Mouse (Mus musculus) CH12.LX (cell line): Measurements from ENCODE around the gene Scgb2a2. TPM values are rescaled to one million over a fixed set of nuclear protein-coding genes. Genes with fewer than 3 reads are reported as not detected.

ENCODE experiments used
- DNase-seq: peaks from one replicate; pipeline ENCODE4 v3.0.0-alpha.2; 2013; ENCODE audit errors: extremely low read depth
- H3K27ac ChIP-seq: 2 replicates; pipeline ENCODE4 v1.5.1; 2012; ENCODE audit warnings: low read depth, mild to moderate bottlenecking, control low read depth, moderate library complexity; ENCODE audit not compliant: insufficient read depth
- H3K27me3 ChIP-seq: replicated peaks from 2 replicates; pipeline ENCODE3; 2012; ENCODE audit warnings: inconsistent platforms
- H3K36me3 ChIP-seq, 2 experiments: replicated peaks in 1 of 2; 2 replicates each; pipeline versions ENCODE3 to v1.6.1; 2012; ENCODE audit warnings: inconsistent platforms in 1 of 2, low read length in 1 of 2, mild to moderate bottlenecking in 1 of 2, mixed read lengths in 1 of 2, moderate library complexity in 1 of 2; ENCODE audit not compliant: control insufficient read depth in 1 of 2, insufficient read depth in 1 of 2
- H3K4me1 ChIP-seq, 2 experiments: 2 replicates each; pipeline ENCODE4 v1.6.1; 2012; ENCODE audit warnings: inconsistent platforms in 1 of 2, moderate library complexity in 1 of 2; ENCODE audit not compliant: insufficient read depth in 2 of 2, control insufficient read depth in 1 of 2
- H3K4me2 ChIP-seq: 2 replicates; pipeline ENCODE4 v1.6.1; 2012; ENCODE audit warnings: low read depth, mild to moderate bottlenecking, control low read depth; ENCODE audit not compliant: poor library complexity, insufficient read depth, severe bottlenecking
- H3K4me3 ChIP-seq, 3 experiments: fragments of 150-350 bp in 1 of 3; sonication (generic) in 1 of 3; replicated peaks in 1 of 3; 2 replicates each; pipeline versions ENCODE3 to v1.5.1; 2011 to 2012; ENCODE audit warnings: low read depth in 2 of 3, low read length in 2 of 3, mild to moderate bottlenecking in 2 of 3, moderate library complexity in 2 of 3, control low read depth in 1 of 3, improper control_type of control experiment in 1 of 3, inconsistent platforms in 1 of 3, mixed read lengths in 1 of 3; ENCODE audit not compliant: poor library complexity in 1 of 3
- H3K79me2 ChIP-seq: replicated peaks from 2 replicates; pipeline ENCODE4 v1.6.1; 2012; ENCODE audit warnings: mild to moderate bottlenecking, moderate library complexity; ENCODE audit not compliant: control insufficient read depth, poor library complexity, insufficient read depth, severe bottlenecking; ENCODE audit errors: extremely low read depth
- H3K9ac ChIP-seq: 2 replicates; pipeline ENCODE4 v1.6.1; 2012; ENCODE audit warnings: low read depth, mild to moderate bottlenecking, control low read depth, moderate library complexity; ENCODE audit not compliant: insufficient read depth
- H3K9me3 ChIP-seq: replicated peaks from 2 replicates; pipeline ENCODE3; 2012; ENCODE audit warnings: low read length, inconsistent platforms, mixed read lengths
- CHD2 ChIP-seq: IDR thresholded peaks from 2 replicates; pipeline ENCODE4 v1.6.1; 2011; ENCODE audit warnings: low read length, improper control_type of control experiment
- EP300 ChIP-seq: IDR thresholded peaks from 2 replicates; pipeline ENCODE4 v1.6.1; 2011; ENCODE audit warnings: low read length, improper control_type of control experiment
- ETS1 ChIP-seq: conservative IDR thresholded peaks from 2 replicates; pipeline ENCODE4 v1.6.1; 2012; ENCODE audit warnings: low read depth, mild to moderate bottlenecking, inconsistent platforms, low read length, improper control_type of control experiment, moderate library complexity
- MAZ ChIP-seq: IDR thresholded peaks from 2 replicates; pipeline ENCODE4 v1.6.1; 2012; ENCODE audit warnings: low read depth, mild to moderate bottlenecking, inconsistent platforms, low read length, improper control_type of control experiment, moderate library complexity
- NRF1 ChIP-seq: IDR thresholded peaks from 2 replicates; pipeline ENCODE4 v1.6.1; 2014; ENCODE audit warnings: low read depth, mild to moderate bottlenecking, inconsistent platforms, low read length, improper control_type of control experiment, moderate library complexity
- POLR2A ChIP-seq: IDR thresholded peaks from 2 replicates; pipeline ENCODE4 v1.6.1; 2011; ENCODE audit warnings: low read depth, mild to moderate bottlenecking, improper control_type of control experiment, low read length
- UBTF ChIP-seq: IDR thresholded peaks from 2 replicates; pipeline ENCODE4 v1.6.1; 2012; ENCODE audit warnings: low read depth, mild to moderate bottlenecking, inconsistent platforms, low read length, improper control_type of control experiment, moderate library complexity
- ZMIZ1 ChIP-seq: IDR thresholded peaks from 2 replicates; pipeline ENCODE4 v1.6.1; 2012; ENCODE audit warnings: low read depth, mild to moderate bottlenecking, inconsistent platforms, low read length, improper control_type of control experiment
- ZNF384 ChIP-seq: IDR thresholded peaks from 2 replicates; pipeline ENCODE4 v1.6.1; 2012; ENCODE audit warnings: low read depth, low read length, improper control_type of control experiment, inconsistent platforms
- dilution Hi-C: fragments of 300-500 bp; cut with MboI; formaldehyde crosslinking; loops from 2 replicates; pipeline ENCODE4 v1.14.3; 2020; ENCODE audit warnings: low sequenced_read_pairs; ENCODE audit not compliant: extremely low pct_unique_long_range_greater_than_20kb, extremely low pct_ligation_motif_present
- in situ Hi-C: fragments of 300-500 bp; cut with MboI; formaldehyde crosslinking; loops from 3 replicates; pipeline ENCODE4 v1.14.3; 2019; ENCODE audit warnings: low sequenced_read_pairs, low pct_ligation_motif_present, low pct_unique_long_range_greater_than_20kb, mixed read lengths
- polyA plus RNA-seq: library from polyadenylated mRNA; unstranded; fragments of >175 nt; gene quantifications from 2 replicates; pipeline ENCODE4 v1.2.1, GENCODE M21; 2012; ENCODE audit warnings: low read depth; ENCODE audit not compliant: insufficient read length
- total RNA-seq, 2 experiments: library from RNA; depleted of rRNA; stranded (reverse); fragments of 300-350 nt in 1 of 2; fragments of >200 nt in 1 of 2; gene quantifications; 2 replicates each; pipeline ENCODE4 v1.2.3; 2012 to 2014

Scgb2a2 gene
- total and polyA plus RNA-seq, 3 experiments: not detected

- TF ChIP-seq EP300 (no peak), POLR2A (0 out of 2 replicates have a peak, but pooled peaks have one; percentile 1)
- H3K9ac ChIP-seq: no peak overlapping the region
- no peak overlapping the region for H3K4me3 ChIP-seq
- no peaks in the 10 kb centered on the region for H3K9me3 ChIP-seq
- no peak for DNase-seq
- no peak overlapping the region for H3K27ac ChIP-seq
- no peak overlapping the region for H3K4me2 ChIP-seq
- H3K27me3 ChIP-seq: no peaks in the 10 kb centered on the region
- H3K36me3 ChIP-seq: peaks cover 70 to 94% of the 10 kb centered on the region in 2 experiments
- dilution Hi-C loops (no loop called here), in situ Hi-C loops (no loop called here)
- H3K79me2 ChIP-seq: peaks cover 43% of the 10 kb centered on the region
- H3K4me1 ChIP-seq: peaks cover 0 to 7% of the 10 kb centered on the region in 2 experiments; a peak in 1 of 4 replicates
Measured at GRCm38 (mm10) chr19:9886348-9886747, 39.0 kb downstream of the Scgb2a2 start.

DNA sequence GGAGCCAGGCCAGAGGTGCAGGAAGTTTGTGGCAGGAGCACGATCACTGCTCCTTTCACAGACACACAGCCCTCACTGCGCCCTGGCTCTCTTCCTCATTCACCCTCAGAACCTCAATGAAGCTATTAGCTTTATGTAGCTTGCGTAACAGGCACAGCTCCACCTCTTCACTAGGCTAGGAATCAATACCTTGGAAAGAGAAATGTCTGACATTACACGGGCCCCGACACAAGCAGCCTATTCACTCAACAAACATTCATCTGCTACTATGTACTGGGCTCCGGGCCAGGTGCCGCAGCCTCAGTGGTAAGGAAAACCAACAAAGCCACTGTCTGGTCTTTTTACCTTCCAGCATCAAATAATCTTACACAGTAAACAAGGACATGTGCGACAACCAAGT lies 39.4 kb downstream of the Scgb2a2 start:
- in situ Hi-C loops: no loop called here
- Histone ChIP-seq H3K27me3 (no peaks in the 10 kb centered on the region), H3K4me2 (no peak overlapping the region), H3K4me1 (peaks cover 0 to 12% of the 10 kb centered on the region in 2 experiments; a peak in 1 of 4 replicates), H3K36me3 (peaks cover 68 to 94% of the 10 kb centered on the region in 2 experiments), H3K9ac (no peak overlapping the region), H3K79me2 (peaks cover 47% of the 10 kb centered on the region), H3K27ac (no peak overlapping the region), H3K9me3 (no peaks in the 10 kb centered on the region), H3K4me3 (no peak overlapping the region)
- dilution Hi-C loops: no loop called here
- DNase-seq: no peak
- TF ChIP-seq ZMIZ1: no peak
- no peak for TF ChIP-seq EP300
- TF ChIP-seq UBTF: no peak
- no peak for TF ChIP-seq MAZ
- no peak for TF ChIP-seq NRF1
- TF ChIP-seq ETS1: no peak
- no peak for TF ChIP-seq CHD2

DNA sequence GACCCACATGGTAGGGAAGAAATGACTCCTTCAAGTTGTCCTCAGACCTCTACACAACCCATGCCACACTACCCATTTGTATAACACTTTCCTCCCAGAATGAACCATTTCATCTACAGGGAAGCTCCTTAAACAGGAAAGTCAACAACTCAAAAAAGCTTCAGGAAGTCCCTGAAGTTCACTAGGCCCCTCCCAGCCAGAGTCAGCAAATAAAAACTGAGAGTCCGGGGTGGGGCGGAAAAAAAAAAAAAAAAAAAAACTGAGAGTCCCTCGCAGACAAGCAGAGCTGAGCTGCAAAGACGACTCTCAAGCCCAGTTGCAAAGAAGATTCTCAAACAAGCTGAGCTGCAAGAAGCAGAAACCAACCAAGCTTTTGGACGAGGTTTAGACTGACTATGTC lies 48.7 kb downstream of the Scgb2a2 start:
- no peak for DNase-seq
- peaks cover 10 to 53% of the 10 kb centered on the region in 2 experiments for H3K4me1 ChIP-seq
- no peak overlapping the region for H3K27ac ChIP-seq
- no peaks in the 10 kb centered on the region for H3K27me3 ChIP-seq
- no peak overlapping the region for H3K4me2 ChIP-seq
- dilution Hi-C loops: no loop called here
- in situ Hi-C loops: no loop called here
- H3K79me2 ChIP-seq: peaks cover 82% of the 10 kb centered on the region
- peak; percentile 78 for TF ChIP-seq ZNF384
- no peak for TF ChIP-seq CHD2
- H3K4me3 ChIP-seq: no peak overlapping the region
- no peak overlapping the region for H3K9ac ChIP-seq
- H3K36me3 ChIP-seq: peaks cover 44 to 66% of the 10 kb centered on the region in 2 experiments
- no peaks in the 10 kb centered on the region for H3K9me3 ChIP-seq
